Mouse (Mus musculus) fibroblast of lung, adult 2 months (primary cell): ENCODE results near the gene Sdccag8.
"Not testable (repeated sequence)": the region's sequence is repeated elsewhere in the genome, so short reads cannot be mapped to it uniquely, and the experiment has no call there.

ENCODE experiments used
- DNase-seq: peaks from one replicate; pipeline ENCODE4 v3.0.0-alpha.2; 2011; ENCODE audit warnings: low read depth

Gene Sdccag8

DNA sequence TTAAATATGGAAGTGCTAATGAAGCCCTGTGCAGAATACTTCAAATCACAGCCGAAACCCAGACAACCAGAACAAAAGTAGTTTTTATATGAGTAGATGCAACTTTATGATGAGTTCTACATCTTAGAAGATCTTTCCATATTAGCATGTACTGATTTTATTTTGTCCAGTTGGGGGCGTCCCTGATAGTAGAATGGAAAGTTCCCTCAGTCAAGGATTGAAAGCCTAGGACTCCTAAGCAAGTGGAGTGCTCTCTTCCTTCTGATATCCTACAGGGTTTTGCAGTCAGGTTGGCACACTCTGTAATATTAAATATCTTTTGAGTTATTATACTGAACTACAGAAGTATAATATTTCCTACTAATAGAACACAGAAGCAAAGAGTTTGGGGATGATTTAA is 64.5 kb downstream of the Sdccag8 start:
- DNase-seq = peak; percentile 2

DNA sequence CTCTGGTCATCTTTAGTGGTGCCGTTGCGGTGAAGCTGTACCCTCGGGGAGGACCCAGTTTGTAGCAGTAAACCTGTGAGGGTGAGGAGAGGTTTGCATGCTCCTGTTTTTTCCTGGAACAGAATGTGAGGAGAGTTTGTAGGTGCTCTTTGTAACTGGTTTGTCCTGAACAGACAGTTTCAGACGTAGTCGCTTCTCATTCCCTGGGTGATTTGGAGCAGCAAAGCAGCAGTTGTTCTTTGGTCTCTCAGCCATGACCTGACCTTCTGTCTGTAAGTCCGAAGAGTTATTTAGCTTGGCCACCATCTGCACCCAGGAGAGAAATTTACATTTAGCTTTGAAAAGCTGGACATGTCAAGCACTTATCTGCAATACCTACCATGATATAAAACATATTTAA is 65.2 kb downstream of the Sdccag8 start:
- DNase-seq = no peak

DNA sequence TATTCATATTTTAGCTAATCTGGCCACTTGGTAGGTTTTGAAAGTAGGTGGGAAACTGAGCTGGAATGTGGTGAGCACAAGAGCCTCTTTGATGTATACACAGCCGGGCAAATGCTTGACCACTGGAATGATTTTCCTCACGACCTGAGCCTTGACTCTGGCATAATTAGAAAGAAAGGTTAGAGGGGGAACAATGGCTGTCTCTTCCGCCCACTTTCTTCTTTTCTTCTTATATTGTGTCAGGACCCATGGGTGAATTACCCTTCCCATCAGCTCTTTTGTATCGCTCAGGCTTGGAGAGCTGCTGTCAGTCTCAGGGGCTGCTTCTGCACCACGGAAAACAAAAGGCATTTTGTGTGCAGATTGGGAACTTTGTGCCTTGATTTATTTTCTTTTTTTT is 65.6 kb downstream of the Sdccag8 start:
- DNase-seq = no peak

DNA sequence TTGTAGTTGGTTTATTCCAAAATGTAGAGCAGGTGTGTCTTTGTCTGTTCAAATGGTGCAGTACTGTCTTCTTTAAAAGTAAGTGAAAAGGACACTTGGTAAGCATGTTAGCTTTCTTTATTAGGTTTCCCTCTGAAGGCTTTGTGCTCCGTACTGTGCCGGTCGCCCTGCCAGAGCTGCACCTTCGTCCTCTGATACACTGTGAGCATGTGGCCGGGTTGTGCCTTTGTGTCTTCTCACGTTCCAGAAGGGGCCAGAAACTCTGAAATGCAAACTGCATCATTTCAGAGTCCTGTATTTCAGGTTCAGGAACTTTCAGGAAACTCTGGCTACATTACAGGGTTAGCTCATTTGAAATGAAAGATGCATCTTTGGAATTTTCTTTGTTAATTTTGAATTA is 66.5 kb downstream of the Sdccag8 start:
- DNase-seq = no peak

DNA sequence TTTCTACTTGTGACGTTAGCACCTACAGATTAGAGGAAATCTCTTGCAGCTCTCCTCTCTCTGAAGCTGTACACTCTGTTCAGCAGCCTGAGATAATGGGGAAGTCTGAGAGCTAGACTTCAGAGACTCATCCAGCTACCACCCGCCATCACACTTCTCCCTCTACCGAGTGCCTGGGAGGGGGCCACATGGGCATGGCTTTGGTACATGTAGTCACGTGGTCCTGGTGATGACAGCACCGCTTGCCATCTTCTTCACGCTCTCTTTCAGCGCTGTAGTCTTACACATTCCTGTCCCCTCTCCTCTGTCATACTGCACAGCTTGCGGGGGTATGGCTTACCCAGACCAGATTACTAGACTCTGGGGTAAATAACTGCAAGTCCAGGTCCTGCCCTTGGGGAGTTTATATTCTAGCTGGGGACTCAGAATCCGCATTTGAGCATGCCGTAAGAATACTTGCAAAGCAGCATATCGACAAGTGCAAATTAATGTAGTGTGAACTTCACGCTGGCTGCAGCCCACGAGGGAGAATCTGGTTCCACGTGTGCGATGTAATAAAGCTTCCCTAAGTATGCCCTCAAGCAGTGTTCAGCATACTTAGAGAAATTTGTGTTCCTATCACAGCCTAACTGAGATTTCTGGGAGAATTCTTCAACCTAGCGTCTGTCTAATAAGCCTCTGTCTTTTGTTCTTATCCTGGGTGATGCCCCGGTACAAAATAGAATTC is 70.9 kb downstream of the Sdccag8 start:
- no peak for DNase-seq

DNA sequence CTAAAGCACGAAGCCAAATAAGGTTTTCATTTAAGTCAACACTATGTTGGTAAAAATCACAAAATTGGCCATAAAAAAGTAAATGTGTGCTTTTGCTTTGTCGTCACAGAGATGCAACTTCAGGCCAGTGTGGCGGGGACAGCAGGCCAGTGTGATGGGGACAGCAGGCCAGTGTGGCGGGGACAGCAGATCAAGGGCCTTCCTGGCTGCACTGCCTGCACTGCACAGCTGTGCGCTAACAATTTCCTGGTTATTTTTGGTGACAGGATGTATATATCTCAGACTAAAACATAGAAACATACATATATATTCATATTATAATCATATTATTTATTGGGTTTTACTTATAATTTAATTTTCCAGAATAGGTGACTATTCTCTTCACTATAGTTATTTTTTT is 71.5 kb downstream of the Sdccag8 start:
- no peak for DNase-seq

DNA sequence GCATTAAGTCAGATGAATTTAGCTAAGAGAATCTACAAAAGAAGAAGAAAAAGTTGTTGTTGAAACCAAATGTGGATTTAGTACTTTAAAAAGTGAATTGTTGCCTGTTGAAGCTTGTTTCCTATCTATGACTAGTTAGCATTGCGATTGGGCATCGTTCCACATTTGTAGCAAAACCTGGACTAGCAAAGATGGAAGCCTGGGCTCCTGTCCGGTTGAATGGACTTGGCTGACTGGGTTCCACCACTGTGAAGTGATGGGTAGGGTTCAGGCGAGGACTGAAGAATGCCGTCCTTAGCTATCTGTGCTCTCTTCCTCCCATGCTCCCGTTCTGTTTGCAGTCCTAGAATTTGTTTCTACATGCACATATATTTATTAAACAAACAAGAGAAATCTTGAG is 89.3 kb downstream of the Sdccag8 start:
- no peak for DNase-seq

DNA sequence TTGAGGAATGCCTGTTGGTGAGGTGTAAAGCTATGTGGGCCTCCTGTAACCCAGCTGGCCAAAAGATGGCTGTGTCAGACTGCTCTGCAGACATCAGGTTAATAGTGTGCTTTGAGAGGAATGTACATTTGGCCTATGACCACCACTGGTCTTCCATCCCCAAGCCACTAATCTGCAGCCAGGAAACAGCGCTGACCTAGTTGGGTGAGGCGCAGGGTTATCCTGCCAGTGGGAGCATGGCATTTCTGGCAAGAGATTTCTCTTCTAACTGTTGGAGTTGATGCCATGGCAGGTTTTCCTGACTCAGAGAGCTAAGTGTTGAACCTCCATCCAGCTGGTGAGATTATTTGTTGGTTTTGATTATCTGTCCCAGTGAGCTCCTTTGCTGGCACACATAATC is 101.5 kb downstream of the Sdccag8 start:
- peak; percentile 24 for DNase-seq

DNA sequence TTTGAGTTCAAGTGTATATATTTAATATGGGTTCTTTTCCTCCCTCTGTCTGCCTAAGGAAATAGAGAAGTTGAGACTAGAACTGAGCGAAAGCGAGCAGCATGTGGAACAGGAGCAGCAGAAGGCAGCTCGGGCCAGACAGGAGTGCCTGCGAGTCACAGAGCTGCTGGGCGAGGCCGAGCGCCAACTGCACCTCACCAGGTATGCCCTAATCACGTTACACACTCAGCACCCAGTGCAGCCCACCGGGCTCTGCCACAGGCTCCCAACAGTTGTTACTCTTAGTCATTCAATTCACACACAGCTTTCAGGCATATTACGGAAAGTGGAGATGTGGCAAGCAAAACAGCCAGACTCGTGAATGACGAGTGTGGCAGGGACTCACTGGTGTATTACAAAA is 105.0 kb downstream of the Sdccag8 start:
- no peak for DNase-seq

DNA sequence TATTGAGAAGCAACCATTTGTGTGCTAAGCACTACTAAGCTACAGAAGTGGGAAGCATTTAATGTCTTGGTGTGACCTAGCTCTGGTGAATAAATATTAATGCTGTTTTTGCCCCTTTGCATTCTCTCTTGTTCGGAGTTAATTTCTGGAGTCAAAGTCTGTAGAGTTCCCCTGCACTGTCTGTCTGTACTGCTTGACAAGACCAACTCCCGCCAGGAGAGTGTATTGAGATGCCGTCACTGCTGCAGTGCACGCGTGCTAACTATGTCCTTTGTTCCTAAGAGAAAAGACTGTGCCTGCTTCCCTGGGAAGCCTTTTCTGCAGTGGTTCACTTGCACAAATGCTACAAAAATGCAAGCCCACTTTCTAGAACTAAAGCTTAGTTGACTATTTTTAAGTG is 108.4 kb downstream of the Sdccag8 start:
- no peak for DNase-seq

DNA sequence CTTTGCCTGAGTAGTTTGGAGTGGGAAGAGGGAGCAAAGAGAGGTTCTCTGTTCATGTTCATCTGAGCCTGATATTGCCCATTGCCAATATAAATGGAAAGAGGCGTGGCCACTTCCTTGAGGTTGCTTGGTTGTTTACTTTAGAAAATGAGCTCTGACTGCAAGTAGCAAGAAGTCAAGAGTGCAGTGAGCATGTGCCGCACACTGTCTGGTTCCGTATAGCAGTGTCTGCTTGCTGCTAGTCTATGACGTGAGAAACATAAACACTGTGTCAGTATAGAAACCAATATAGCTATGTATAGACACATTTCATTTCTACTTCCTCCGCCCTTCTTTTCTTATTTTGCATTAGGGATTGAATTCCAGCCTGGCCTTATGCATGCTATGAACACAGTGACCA is 111.5 kb downstream of the Sdccag8 start:
- DNase-seq = no peak

DNA sequence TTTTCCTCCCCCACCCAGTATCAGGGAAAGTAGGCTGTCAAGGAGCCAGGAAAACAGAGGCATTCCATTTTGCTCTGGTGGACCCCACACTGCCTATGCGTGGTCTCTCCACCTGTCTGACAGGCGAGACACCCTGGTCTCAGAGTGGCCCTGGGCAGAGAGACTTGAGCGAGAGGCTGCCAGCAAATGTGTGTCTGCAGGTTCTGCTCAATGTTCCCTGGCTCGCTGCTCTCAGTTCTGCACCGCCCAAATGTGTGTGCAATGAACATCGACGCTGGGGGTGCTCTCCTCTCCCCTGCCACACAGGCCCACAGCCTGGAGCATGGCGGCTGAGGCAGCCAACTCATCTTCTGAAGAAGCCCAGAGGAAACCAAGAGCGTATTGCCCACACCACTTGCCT is 112.9 kb downstream of the Sdccag8 start:
- no peak for DNase-seq

DNA sequence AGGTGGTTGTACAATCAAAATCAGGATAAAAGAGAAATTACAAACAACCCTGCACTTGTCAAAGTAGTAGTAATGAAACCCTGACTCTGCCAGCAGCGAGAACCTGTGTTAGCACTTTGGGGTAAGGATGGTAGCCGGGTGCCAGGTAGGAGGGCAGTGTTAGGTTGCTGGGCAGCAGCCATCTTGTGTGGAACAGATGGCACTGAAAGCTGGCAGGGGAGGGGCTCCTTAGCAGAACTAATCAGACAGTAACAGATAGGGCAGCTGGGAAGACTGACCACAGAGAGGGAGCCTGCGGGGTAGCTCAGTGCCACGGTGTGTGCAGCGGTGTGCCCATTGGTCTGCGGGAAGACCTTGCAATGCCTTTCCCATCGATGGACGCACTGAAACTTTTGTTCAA is 115.2 kb downstream of the Sdccag8 start:
- no peak for DNase-seq

DNA sequence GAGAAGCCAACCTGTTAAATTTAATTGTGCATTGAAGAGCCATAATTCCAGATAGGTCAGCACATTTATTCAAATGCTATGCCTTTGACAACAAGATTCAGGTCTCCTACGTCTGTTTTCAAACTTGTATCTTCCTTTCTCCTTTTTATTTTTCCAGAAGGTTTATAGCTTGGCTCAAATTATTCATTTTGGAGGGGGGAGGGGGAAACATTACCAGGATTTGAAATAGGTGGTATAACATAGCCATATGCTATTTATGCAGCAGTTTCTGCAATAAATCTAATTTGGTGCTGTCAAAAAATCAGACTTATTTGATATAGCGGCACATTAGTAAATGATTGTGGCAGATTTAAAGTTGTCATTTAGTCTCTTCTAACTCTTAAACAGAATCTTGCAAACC is 116.1 kb downstream of the Sdccag8 start:
- no peak for DNase-seq

DNA sequence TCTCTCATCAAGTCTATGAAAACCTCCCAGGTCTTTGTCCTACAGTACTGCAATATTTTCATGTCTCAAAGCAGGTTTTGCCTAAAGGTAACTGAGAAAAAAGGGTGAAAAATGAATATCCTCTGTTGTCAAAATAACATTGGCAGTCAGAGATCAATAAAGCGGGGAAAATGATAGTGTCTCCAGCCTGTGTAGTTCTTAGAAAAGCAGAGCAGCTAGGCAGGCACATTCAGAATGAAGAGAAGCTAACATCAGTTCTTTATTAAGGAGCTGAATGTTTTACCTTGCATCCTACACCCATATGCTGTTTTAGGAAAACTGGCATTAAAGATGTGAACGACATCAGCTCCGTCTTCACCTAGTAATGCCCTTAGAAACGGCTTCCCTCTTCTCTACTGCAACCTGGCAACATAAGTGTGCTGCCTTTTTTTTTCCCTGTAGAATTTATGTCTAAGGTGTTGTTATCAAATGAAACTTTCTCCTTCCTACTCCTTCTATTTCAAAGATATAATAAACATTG is 116.6 kb downstream of the Sdccag8 start:
- no peak for DNase-seq

DNA sequence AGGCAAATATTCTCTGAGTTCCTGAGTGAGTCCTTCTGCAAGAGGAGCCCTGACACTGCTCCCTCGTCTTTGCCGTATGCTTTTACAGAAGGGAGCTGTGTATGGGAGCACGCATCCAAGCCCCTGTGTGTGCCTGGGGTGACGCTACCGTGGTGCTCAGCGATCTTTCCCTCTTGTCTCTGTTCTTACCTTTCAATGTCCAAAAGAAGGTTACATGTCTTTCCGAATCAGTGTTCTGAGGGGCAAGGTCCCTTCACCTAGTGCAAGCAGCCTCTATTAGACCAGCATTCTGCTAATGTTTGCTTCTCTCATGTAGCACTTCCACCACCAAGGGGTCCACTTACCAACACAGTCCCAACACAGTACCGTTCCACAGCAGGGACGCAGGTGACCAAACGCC is 117.1 kb downstream of the Sdccag8 start:
- DNase-seq = no peak

DNA sequence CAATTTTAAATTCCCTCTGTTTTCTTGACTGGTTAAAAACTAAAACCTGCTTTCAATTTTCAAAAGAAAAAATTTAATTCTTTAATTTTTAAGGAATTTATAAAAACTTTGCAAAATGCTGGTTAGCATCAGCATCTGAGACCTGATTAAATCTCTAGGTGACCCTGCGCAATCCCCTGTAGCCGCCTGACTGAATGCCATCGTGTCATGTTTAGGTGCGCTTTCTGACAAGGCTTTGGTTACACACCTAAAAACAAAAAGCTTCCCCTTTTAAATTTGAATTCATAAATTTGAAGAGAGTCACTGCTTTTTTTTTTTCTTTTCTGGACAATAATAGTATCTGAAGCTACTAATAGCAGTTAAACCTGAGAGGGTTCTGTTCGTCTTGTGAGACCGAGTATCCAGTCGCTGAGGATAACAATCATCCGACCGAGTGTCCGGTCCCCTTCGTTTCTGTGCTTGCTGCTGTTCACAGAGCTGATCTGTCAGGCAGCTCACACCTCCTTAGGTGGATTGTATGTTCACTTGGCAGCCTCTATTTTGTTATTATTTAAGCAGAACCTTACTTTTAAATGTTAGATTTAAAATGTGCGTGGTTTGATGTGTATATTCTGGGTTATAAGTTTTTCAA is 118.0 kb downstream of the Sdccag8 start:
- no peak for DNase-seq

DNA sequence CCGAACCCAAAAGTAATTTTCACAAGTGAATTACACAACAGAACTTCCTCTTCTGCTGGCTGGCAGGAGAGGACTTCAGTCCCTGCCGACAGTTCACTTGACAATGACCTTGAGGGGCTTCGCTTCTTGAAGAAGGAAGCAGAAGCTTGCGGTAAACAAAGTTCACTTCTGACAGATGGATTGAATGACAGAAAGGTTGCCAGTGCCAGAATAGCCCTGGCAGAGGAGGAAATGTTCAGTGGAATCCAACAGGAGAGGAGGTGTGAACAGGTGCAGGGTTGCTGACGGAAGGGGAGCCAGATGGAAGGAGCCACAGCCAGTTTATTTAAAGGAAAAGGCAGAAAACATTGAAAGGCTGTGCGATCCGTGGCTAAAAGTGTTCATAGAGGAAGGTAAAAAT is 118.9 kb downstream of the Sdccag8 start:
- no peak for DNase-seq

DNA sequence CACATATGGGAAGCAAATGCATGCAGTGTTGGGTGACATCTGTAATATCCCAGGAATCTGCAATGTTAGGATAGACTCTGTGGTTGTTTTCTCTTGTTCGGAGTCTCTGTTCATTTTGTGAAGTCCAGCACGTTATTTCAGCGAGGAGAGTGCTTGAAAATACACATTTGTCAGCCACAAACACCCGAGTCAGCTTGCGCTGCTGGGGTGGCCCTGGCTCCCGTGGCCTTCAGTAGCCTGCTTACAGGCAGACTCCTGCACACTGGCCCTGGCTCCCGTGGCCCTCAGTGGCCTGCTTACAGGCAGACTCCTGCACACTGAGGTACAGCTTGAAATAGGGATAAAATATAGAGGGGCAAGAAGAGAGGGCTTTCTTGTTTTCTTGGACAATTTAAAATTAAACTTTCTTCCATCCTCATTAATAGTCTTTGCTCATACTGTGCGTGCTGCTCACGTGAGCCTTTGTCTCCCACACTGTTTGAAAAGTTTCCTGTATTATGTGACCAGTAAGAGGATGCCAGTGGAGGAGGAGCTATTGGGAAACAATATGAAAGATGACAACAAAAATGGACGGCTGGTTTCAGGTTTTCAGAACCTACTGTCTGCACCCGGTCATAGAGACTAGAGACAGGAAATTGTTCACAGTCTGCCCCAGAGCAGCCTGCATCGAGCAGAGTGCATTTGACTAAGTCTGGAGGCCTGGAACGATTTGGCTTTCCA is 119.7 kb downstream of the Sdccag8 start:
- DNase-seq = no peak

DNA sequence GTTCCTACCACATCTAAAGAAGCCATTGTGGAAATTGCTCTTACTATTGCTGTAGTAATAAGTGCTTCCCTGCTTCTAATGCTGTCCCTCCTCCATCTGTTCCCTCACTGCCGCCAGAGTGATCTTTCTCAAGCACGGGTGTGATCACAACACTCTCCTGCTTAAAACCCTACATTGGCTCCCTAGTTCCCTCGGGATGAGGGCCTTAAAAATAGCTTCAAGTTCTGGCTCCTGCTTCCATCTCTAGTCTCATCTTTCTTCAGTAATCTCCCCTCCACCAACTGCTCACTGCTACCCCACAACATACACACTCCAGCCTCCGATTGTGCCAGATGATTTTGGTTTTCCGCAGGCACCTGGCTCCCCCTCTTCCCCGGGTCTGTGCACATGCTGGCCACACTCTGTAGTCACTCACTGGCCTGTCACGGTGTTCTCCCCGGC is 125.5 kb downstream of the Sdccag8 start:
- no peak for DNase-seq

DNA sequence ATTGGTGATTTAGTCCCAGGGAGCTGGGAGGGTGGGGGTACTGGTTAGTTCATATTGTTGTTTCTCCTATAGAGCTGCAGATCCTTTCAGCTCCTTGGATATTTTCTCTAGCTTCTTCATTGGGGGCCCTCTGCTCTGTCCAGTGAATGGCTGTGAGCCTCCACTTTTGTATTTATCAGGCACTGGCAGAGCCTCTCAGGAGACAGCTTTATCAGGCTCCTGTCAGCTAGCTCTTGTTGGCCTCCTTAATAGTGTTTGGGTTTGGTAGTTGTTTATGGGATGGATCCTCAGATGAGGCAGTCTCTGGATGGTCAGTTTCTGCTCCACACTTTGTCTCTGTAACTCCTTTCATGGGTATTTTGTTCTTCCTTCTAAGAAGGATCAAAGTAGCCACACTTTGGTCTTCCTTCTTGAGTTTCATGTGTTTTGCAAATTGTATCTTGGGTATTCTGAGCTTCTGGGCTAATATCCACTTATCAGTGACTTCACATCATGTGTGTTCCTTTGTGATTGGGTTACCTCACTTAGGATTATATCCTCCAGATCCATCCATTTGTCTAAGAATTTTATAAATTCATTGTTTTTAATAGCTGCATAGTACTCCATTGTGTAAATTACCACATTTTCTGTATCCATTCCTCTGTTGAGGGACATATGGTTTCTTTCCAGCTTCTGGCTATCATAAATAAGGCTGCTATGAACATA is 127.0 kb downstream of the Sdccag8 start:
- not testable (repeated sequence) for DNase-seq

DNA sequence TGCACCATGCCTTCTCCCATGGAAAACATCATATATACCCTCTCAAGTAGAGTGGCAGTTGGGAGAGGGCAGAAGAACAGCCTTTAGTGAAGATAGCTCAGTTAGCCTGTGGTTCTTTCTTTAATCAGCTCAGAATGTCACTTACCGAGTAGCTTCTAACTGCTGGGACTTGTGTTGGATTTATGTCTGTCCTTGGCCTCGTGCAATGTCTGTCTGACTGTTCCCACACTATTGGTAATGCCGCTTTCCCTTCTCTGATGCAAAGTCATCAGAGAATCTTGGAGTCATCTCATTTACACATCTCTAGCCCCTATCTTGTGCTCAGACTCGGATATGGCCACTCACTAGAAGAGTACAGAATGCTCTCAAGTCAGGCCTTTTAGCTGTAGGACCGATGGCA is 128.7 kb downstream of the Sdccag8 start:
- DNase-seq = no peak

DNA sequence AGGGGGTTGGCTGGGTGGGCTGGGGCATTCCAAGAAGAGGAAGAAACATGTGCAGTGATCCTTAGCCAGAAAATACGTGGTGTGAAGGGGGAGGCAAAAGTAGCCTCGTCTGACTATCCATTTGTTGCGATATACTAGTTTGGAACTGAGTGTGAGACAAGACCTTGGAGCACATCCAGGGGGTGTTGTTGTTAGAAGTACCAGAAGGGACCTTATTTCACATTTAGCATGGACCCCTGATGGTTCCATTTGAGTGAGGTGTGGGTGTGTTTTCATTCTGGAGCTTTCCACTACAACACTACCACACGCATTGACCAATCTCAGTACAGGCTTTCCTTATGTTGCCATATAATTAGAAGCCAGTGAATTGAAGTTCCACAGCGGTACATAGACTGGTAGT is 129.5 kb downstream of the Sdccag8 start:
- no peak for DNase-seq
